Mouse (Mus musculus) adrenal gland (tissue): ENCODE data around the gene Atp6ap1.

Source experiments
- intact Hi-C: fragments of 180-260 bp; cut with DNase I; formaldehyde crosslinking; loops from one replicate; pipeline ENCODE4 v1.15.1; 2025
- microRNA-seq, 2 experiments: library from miRNA; unstranded; fragments of <30 nt; microRNA quantifications; one replicate each; pipeline ENCODE4; 2019

The Atp6ap1 gene

DNA sequence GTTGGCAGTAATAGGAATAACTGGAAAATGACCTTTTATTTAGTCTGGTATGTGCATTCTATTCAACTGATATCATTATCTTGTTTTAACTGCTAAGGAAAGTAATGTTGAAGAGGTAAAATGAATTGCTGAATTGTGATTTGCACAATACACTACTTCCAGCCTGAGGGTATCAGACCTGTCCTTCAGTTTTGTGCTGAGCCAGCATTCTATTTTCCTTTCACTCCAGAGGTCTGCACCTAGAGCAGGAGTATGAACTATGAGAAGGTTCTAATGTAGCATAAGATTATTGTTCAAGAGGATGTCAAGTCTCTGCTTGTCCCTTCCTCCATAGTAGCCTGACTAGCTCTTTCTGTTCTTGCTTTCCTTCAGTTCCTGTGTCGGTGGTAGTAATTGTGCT is 1.5 kb downstream of the Atp6ap1 start:
- intact Hi-C loops, result no loop called here

DNA sequence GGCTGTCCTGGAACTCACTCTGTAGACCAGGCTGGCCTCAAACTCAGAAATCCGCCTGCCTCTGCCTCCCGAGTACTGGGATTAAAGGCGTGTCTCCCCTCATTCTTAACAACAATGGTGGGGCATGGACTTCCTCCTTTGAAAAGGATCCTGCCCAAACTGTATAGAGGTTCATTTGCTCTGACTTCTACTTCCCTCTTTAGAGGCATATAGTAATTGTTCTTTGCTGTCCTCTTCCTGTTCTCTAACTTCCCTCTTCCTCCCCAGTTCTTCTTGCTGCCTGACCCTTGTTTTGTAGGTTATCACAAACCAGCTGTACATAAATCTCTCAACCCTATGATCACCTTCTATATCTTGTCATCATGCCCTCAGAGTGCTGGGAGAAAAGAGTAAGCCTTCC is 2.8 kb downstream of the Atp6ap1 start:
- intact Hi-C loops, result no loop called here

DNA sequence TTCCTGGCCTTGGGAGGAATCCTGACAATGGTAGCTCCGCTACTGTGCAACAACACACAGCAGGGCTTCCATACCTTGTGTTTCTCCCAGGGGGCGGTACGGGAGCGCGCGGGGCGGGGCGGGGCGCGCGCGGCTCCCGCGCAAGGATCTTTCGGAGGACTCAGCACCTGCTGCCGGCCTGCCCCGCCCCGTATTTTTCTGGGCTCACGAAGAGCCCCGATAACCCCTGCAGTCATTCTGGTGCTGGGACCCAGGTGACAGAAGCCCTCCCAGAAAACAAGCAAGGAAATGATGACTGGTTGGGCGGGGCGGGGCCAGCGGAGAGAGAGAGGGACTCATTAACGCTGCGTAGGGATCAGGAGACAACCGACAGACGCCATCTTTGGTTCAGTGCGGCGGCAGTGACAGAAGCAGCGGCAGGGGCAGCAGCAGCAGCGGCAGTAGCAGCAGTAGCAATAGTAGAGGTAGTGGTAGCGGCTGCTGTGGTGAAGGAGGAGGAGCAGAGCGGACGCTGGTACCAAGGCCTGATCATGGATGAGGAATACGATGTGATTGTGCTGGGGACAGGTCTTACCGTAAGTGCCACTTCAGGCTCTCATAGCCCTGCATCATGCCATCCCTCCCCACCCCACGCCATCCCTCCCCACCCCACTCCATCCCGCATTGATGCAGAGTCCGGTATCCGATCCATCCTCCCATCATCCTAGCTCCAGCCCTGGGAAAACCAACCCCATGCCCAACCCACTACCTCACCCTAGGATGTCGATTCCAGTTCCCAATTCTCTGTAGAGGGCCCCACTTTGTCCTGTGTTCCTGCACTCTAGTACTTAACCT is 8.2 kb downstream of the Atp6ap1 start, which contains the start of gene Gdi1:
Gene Gdi1, plus strand, starts transcription at position 132 of the 834 bp plus-strand sequence.
- intact Hi-C loops, result loop anchor here (5.0 kb wide), 1 partner anchor 58 kb away; the partner anchor contains the start of gene Flna

DNA sequence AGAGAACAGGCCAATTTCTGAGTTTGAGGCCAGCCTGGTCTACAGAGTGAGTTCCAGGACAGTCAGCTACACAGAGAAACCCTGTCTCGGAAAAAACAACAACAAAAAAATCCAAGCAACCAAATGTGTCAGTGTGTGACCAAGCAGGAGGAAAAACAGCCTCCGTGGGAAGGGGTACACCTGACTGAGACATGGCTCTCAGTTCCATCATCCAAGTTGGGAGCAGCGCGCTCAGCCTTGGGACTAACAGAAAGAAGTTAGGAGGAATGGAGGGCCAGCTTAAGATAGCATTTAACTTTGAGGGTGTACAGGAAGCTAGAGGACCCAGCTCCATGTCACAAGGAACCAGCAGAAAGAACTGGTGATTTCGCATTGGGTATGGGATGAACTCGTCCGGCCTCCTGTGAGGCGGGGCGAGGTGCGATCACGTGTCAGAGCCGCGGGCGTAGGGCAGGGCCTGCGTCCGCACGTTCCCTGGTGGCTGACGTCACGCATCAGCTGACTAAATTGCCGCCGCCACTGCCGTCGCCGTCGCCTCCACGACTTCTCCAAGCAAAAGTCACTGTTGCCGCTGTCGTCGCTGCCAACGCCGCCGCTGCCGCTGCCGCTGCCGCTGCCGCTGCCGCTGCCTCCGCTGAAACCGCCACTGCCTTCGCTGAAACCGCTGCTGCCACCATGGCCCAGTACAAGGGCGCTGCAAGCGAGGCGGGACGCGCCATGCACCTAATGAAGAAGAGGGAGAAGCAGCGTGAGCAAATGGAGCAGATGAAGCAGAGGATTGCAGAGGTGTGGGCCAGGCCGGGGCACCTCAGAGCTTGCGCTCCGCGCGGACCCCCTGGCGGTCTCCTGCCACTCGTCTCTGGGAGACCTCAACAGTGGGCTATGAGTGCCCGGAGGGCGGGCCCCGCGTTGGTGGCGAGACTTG is 15.9 kb downstream of the Atp6ap1 start, which contains the start of gene Fam50a:
Gene Fam50a, plus strand, starts transcription at position 494 of the 925 bp plus-strand sequence.
- intact Hi-C loops, result loop anchor here (5.0 kb wide), 1 partner anchor 54 kb away; no protein-coding TSS in a partner anchor

DNA sequence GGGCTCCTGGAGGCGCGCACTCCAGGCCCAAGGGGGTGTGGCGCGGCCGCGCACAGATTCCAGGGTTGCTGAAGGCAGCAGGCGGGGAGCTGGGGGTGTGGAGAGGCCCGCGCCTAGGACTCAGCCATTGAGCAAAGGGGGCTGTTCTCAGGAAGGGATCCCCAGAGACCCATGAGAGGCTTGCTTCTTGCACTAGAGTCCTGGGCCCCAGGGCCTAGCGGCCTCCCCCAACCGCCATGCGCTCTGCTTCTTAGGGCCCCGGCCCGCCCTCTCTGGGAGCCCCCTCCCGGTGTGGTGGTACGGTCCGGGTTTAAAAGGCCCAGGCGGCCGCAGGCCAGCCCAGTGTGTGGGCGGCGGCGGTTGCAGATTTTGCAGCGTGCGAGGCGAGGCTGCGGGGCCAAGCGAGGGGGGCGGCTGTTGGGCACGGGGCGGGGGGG is 31.8 kb downstream of the Atp6ap1 start, which contains the start of gene Plxna3:
Gene Plxna3, plus strand, starts transcription at position 342 of the 437 bp plus-strand sequence.
- intact Hi-C loops, result no loop called here

DNA sequence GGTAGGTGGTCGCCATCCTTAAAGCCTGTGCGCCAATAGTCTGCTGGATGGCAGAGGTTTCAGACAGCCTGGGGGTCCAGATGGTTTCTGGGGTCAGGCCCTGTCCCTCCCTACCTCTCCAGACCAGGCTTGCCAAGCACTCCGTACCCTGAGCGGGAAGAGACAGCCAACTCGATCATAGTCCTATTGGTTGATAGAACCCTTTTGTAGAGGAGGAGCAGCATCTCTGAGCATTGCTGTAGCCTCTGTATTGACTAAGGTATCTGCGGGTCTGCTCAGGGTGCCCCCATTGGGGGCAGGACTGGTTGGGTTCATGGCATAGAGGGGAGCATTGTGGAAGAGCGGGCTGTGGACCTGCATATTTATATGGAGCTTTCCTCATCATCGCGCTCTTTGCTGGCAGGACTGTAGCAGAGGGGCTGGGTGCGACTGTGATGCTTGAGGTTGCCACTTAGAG is 32.3 kb downstream of the Atp6ap1 start:
- intact Hi-C loops, result no loop called here

DNA sequence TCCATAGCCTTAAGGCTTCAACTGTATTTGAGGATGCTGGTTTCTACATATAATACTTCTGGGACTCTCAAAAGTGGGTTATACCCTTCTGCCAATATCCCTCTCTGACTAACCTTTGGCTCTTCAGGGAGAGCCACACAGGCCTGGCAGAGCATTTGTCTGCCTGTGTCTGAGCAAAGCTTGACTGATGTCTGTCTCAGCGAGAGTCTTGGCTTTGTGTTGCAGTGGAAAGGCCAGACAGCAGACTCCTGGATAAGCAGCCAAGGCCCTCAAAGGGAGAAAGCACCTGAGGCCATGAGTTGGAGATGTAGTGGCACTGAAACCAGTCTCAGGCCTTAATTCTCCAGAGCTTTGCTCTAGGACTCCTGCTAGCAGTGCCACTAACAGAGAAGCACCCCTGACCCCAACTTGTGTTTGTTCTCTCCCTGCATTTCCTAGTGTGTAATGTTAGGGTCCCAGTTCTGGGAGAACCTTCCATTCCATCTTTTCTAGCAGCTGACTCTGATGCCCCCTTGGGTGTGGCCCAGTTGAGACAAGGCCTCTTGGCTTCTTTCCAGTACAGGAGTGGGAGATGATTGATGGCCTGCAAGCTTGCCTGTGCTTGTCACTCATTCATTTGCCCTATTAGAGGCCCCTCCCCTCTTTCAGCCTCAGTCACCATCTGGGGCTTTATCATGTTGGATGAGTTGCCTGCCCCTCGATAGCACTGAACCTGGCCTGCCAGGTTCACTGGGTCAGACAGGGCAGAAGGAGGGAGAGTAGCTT is 33.5 kb downstream of the Atp6ap1 start:
- intact Hi-C loops, result no loop called here

DNA sequence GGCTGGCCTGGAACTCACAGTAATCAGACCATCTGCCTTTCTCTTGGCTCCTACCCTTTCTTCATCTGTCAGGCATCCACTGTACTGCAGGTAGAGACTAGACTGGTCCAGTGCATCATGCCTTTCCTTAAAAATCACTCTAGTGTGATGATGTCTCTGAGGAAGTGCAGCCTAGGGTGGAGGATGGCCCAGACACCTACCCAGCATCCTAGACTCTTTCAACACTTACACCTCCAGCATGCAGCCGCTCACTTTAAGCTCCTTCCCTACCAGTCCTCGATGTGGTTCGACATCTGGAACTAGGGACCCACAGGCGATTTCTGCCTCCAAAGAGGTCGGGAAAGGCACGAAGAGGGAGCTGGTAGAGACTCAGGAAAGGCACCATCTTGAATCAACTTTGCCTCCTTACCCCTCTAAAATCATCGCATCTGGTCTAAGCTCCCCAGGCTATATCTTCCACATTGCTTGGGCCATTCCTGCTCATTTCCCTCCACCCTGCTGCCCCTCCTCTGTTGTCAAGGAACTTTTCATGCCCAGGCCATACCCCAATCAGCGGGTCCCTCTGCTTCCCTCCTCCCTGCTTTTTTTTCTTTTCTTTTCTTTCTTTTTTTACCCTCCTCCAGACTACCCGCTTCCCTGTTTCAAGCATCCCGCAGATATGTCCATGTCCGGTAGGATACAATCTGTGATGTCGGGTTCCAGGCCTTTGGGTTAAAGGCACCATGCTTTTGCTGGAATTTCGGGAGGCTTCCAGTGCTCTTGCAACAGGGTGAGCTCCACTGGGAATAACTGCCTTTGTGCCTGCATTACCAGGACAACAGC is 56.0 kb downstream of the Atp6ap1 start:
- intact Hi-C loops, result no loop called here

DNA sequence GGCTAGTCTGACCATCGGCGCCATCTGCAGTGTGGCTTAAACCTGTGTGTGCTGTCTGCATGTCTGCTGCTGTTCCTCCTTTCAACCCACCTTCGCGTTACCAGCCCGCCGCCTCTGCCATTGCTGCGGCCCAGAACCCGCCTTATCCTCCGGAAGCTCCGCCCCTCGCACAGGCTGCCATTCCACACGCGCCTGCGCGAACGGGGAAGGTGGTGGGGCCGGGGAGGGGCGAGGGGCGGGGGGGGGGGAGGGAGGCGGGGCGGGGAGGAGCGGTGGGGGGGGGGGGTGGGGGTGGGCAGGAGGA is 56.5 kb downstream of the Atp6ap1 start, which contains the start of gene Lage3:
Gene Lage3, minus strand, starts transcription at position 152 of the 304 bp plus-strand sequence.
- intact Hi-C loops, result no loop called here

Small RNA genes within 50 kb of the gene (microRNA-seq; reads per million reads assigned to microRNA genes)
- gene Mir7091 (0.11 to 0.12 reads per million in 2 experiments), gene Mir7092 (0 to 0.12 reads per million in 2 experiments)
